In the genomic region with DNA sequence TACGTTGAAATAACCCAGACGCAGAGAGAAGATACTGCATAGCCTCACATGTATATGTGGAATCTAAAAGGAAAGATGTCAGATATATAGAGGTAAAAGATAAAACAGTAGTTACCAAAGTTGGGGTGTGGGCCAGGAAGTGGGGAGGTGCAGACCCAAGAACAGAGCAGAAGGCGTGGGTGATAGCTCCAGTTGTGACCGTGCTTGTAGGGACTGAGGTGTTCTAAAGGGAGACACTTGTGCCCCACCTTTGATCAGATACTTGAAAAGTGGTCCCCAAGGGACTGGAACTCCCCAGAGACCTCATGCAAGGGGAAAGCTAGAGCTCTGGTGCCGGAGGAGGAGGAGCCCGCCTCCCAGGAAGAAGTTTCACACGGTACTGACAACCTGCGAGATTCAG, we compare ENCODE assay signal across 17 mouse cellular contexts. TPM values are rescaled to one million over a fixed set of nuclear protein-coding genes. Genes with fewer than 3 reads are reported as not detected.
A peak's percentile ranks its signal among the peaks of the same experiment; 100 is the strongest.
DNase-seq lines count a peak whose midpoint lies in the region; ATAC-seq lines count a peak whose summit lies in the region.
"Had no signal": no experiment of that assay in that cellular context is flagged by ENCODE, and none has a peak within 500 bp of the region (broad histone marks: within the 10 kb centered on the region; RNA-seq: fewer than 3 reads in every experiment).

No protein-coding gene starts in this region.

- WGBS in embryonic facial prominence, embryonic 10.5 days: 86% methylated on average over 8 of the region's 8 CpGs

- H3K36me3 ChIP-seq in embryonic facial prominence, embryonic 10.5 days (replicated peaks): no peaks in the 10 kb centered on the region
- H3K36me3 ChIP-seq: heart, embryonic 13.5 days; hindbrain, embryonic 15.5 days had no signal

- DNase-seq in thymus, postnatal 25 days: peak; percentile 37
- DNase-seq in thymus, adult 18-20 months: no peak
- no peak for DNase-seq in cerebellum, postnatal 10 days
- DNase-seq in embryonic facial prominence, embryonic 10.5 days (ENCODE audit: low spot score): no peak
- DNase-seq in heart, adult 11 months: no peak
- DNase-seq: adrenal gland, postnatal 10 days; cerebellum, adult 11 months; cerebellum, adult 8-10 months; cerebellum, postnatal 25 days; forebrain, postnatal 0 days; gastrocnemius, postnatal 25 days; heart, postnatal 36 days had no signal

- H3K9me3 ChIP-seq in embryonic facial prominence, embryonic 10.5 days: no peaks in the 10 kb centered on the region
- H3K9me3 ChIP-seq: forebrain, embryonic 13.5 days; heart, embryonic 13.5 days; hindbrain, embryonic 15.5 days had no signal

- peaks cover 13% of the 10 kb centered on the region; the same call in 1 of the 2 replicates for H3K4me1 ChIP-seq in embryonic facial prominence, embryonic 10.5 days
- H3K4me1 ChIP-seq: heart, embryonic 13.5 days had no signal

- H3K27me3 ChIP-seq in embryonic facial prominence, embryonic 10.5 days (replicated peaks; ENCODE audit: low read depth, poor library complexity, severe bottlenecking): 0 out of 2 replicates have a peak, but pooled peaks cover 5% of the 10 kb centered on the region
- H3K27me3 ChIP-seq: hindbrain, embryonic 15.5 days had no signal

- peak; percentile 81 for ATAC-seq in CD4-positive, CD25-positive, alpha-beta regulatory T cell, adult 4 months
- ATAC-seq in activated CD4-positive, CD25-positive, alpha-beta regulatory T cell, adult 4 months: peak; percentile 68
- ATAC-seq: forebrain, embryonic 13.5 days; forebrain, postnatal 0 days had no signal

- no peak overlapping the region for H3K27ac ChIP-seq in embryonic facial prominence, embryonic 10.5 days (replicated peaks)
- H3K27ac ChIP-seq: forebrain, embryonic 13.5 days; heart, embryonic 13.5 days; hindbrain, embryonic 15.5 days had no signal

- no peak overlapping the region for H3K4me3 ChIP-seq in embryonic facial prominence, embryonic 10.5 days
- H3K4me3 ChIP-seq: forebrain, embryonic 13.5 days; heart, embryonic 13.5 days; hindbrain, embryonic 15.5 days had no signal

RNA-seq across cellular contexts. Expression of gene Prpf40b, which starts 18.8 kb away (rescaled TPM):
- polyA plus RNA-seq in CD4-positive, CD25-positive, alpha-beta regulatory T cell, adult 4 months (2017; shearing (Covaris generic)): 10 to 100 TPM in 1 of 2 experiments, 1 to 10 TPM in 1; 9.7 to 17.7 TPM
- 1 to 10 TPM; 3.9 to 7.4 TPM for polyA plus RNA-seq in activated CD4-positive, CD25-positive, alpha-beta regulatory T cell, adult 4 months (2017; shearing (Covaris generic))
- polyA plus RNA-seq in embryonic facial prominence, embryonic 10.5 days (2016; fragmentation: Nextera tagmentation; extraction: Ambion mirVana): 72.3 and 76.1 TPM in 2 replicates

RNA-seq across cellular contexts. Expression of gene Fam186b, which starts 19.6 kb away (rescaled TPM):
- under 1 TPM; 0.16 to 0.18 TPM for polyA plus RNA-seq in CD4-positive, CD25-positive, alpha-beta regulatory T cell, adult 4 months (2017; shearing (Covaris generic))
- polyA plus RNA-seq in activated CD4-positive, CD25-positive, alpha-beta regulatory T cell, adult 4 months (2017; shearing (Covaris generic)): under 1 TPM; 0.24 to 0.30 TPM
- polyA plus RNA-seq in embryonic facial prominence, embryonic 10.5 days (2016; fragmentation: Nextera tagmentation; extraction: Ambion mirVana): 0.30 TPM in 1 of 2 replicates, not detected in the other

RNA-seq across cellular contexts. Expression of gene Mcrs1, which starts 24.3 kb away (rescaled TPM):
- polyA plus RNA-seq in CD4-positive, CD25-positive, alpha-beta regulatory T cell, adult 4 months (2017; shearing (Covaris generic)): 10 to 100 TPM; 51.4 to 62.3 TPM
- polyA plus RNA-seq in activated CD4-positive, CD25-positive, alpha-beta regulatory T cell, adult 4 months (2017; shearing (Covaris generic)): 10 to 100 TPM; 54.8 to 55.6 TPM
- polyA plus RNA-seq in embryonic facial prominence, embryonic 10.5 days (2016; fragmentation: Nextera tagmentation; extraction: Ambion mirVana): 185 and 189 TPM in 2 replicates

RNA-seq across cellular contexts. Expression of gene Kcnh3, which starts 51.4 kb away (rescaled TPM):
- polyA plus RNA-seq in CD4-positive, CD25-positive, alpha-beta regulatory T cell, adult 4 months (2017; shearing (Covaris generic)): 1 to 10 TPM in 1 of 2 experiments, under 1 TPM in 1; 0.22 to 1.3 TPM
- not detected for polyA plus RNA-seq in activated CD4-positive, CD25-positive, alpha-beta regulatory T cell, adult 4 months (2017; shearing (Covaris generic))
- 0.25 TPM in 2 replicates for polyA plus RNA-seq in embryonic facial prominence, embryonic 10.5 days (2016; fragmentation: Nextera tagmentation; extraction: Ambion mirVana)
